8 mouse cellular contexts compared by ENCODE assay signal in genomic region chr4:41136811-41137210, GRCm38 (mm10). TPM values are rescaled to one million over a fixed set of nuclear protein-coding genes. Genes with fewer than 3 reads are reported as not detected.
A peak's percentile ranks its signal among the peaks of the same experiment; 100 is the strongest.
DNase-seq lines count a peak whose midpoint lies in the region; ATAC-seq and TF ChIP-seq lines count a peak whose summit lies in the region.

No protein-coding gene starts in this region.

- peak overlapping the region; percentile 94 for H3K4me3 ChIP-seq in kidney, embryonic 14.5 days (ENCODE audit: low read length)
- H3K4me3 ChIP-seq in bone marrow, adult 2 months (replicated peaks; ENCODE audit: control insufficient read depth, low read depth, low read length) = peak overlapping the region; percentile 76
- H3K4me3 ChIP-seq in hindbrain, embryonic 14.5 days (replicated peaks; ENCODE audit: low read length) = peak overlapping the region; percentile 86
- H3K4me3 ChIP-seq in midbrain, embryonic 15.5 days = peak overlapping the region; percentile 72

- peak overlapping the region; percentile 53 for H3K4me2 ChIP-seq in kidney, embryonic 14.5 days (replicated peaks; ENCODE audit: low read depth, low read length)
- H3K4me2 ChIP-seq in hindbrain, embryonic 14.5 days (replicated peaks) = peak overlapping the region; percentile 74
- H3K4me2 ChIP-seq in midbrain, embryonic 15.5 days = peak overlapping the region; percentile 82

- peak overlapping the region; percentile 99 for H3K9ac ChIP-seq in kidney, embryonic 14.5 days (ENCODE audit: low read depth, low read length)
- peak overlapping the region; percentile 96 for H3K9ac ChIP-seq in hindbrain, embryonic 14.5 days
- peak overlapping the region; percentile 88 for H3K9ac ChIP-seq in midbrain, embryonic 15.5 days

- peak overlapping the region; percentile 99; the same call in 1 of the 2 replicates for H3K27ac ChIP-seq in kidney, embryonic 14.5 days (ENCODE audit: low read depth, low read length)
- H3K27ac ChIP-seq in bone marrow, adult 2 months (ENCODE audit: control insufficient read depth, insufficient read depth, low read depth, low read length, poor library complexity) = peak overlapping the region; percentile 94
- H3K27ac ChIP-seq in hindbrain, embryonic 14.5 days = peak overlapping the region; percentile 98
- H3K27ac ChIP-seq in midbrain, embryonic 15.5 days = peak overlapping the region; percentile 97

- WGBS in kidney, embryonic 14.5 days = 0% methylated on average over 8 of the region's 8 CpGs
- WGBS in bone marrow, adult 2 months = 1% methylated on average over 8 of the region's 8 CpGs
- 0% methylated on average over 8 of the region's 8 CpGs for WGBS in hindbrain, embryonic 14.5 days
- under 1% methylated on average over 8 of the region's 8 CpGs for WGBS in midbrain, embryonic 15.5 days

- no peaks in the 10 kb centered on the region for H3K9me3 ChIP-seq in kidney, embryonic 14.5 days (ENCODE audit: control insufficient read depth, low read length)
- no peaks in the 10 kb centered on the region for H3K9me3 ChIP-seq in hindbrain, embryonic 14.5 days (ENCODE audit: control insufficient read depth, low read length)
- H3K9me3 ChIP-seq in midbrain, embryonic 15.5 days = no peaks in the 10 kb centered on the region

- no peak for TF ChIP-seq CTCF in bone marrow, adult 2 months (IDR thresholded peaks at IDR 0.05; ENCODE audit: control insufficient read depth, insufficient read depth, low read length)

- H3K4me1 ChIP-seq in kidney, embryonic 14.5 days (ENCODE audit: control insufficient read depth, insufficient read depth, low read length) = peaks cover 17% of the 10 kb centered on the region
- H3K4me1 ChIP-seq in bone marrow, adult 2 months (ENCODE audit: control insufficient read depth, insufficient read depth, low read length) = peaks cover 1% of the 10 kb centered on the region; the same call in 1 of the 2 replicates
- H3K4me1 ChIP-seq in hindbrain, embryonic 14.5 days (replicated peaks; ENCODE audit: control insufficient read depth, insufficient read depth, low read length) = peaks cover 19% of the 10 kb centered on the region; the same call in 1 of the 2 replicates
- H3K4me1 ChIP-seq in midbrain, embryonic 15.5 days = peaks cover 26% of the 10 kb centered on the region

- peaks cover 17% of the 10 kb centered on the region; the same call in 1 of the 2 replicates for H3K36me3 ChIP-seq in kidney, embryonic 14.5 days (ENCODE audit: control insufficient read depth, insufficient read depth, low read length)
- H3K36me3 ChIP-seq in hindbrain, embryonic 14.5 days (replicated peaks; ENCODE audit: control insufficient read depth, insufficient read depth) = peaks cover 18% of the 10 kb centered on the region; the same call in 1 of the 2 replicates
- H3K36me3 ChIP-seq in midbrain, embryonic 15.5 days (replicated peaks) = no peaks in the 10 kb centered on the region

- no peak for DNase-seq in kidney, postnatal 4 days
- no peak for DNase-seq in hindbrain, embryonic 14.5 days (ENCODE audit: low spot score)
- DNase-seq in ovary, adult 18-20 months (ENCODE audit: low spot score) = no peak
- no peak for DNase-seq in adrenal gland, adult 8-10 months
- DNase-seq in cerebellum, adult 11-12 months = no peak

- H3K27me3 ChIP-seq in kidney, embryonic 14.5 days (ENCODE audit: control insufficient read depth, insufficient read depth, low read length) = no peaks in the 10 kb centered on the region
- H3K27me3 ChIP-seq in hindbrain, embryonic 14.5 days (ENCODE audit: control insufficient read depth, insufficient read depth, low read length) = no peaks in the 10 kb centered on the region
- no peaks in the 10 kb centered on the region for H3K27me3 ChIP-seq in midbrain, embryonic 15.5 days (replicated peaks)

- no peak for TF ChIP-seq POLR2A in bone marrow, adult 2 months (IDR thresholded peaks at IDR 0.05; ENCODE audit: borderline replicate concordance, control insufficient read depth, low read depth, low read length)

- no peak for ATAC-seq in kidney, embryonic 14.5 days (ENCODE audit: low FRiP score, low TSS enrichment)
- no peak for ATAC-seq in hindbrain, embryonic 14.5 days (ENCODE audit: low FRiP score)
- ATAC-seq in midbrain, embryonic 15.5 days (replicated peaks) = no peak

RNA-seq across cellular contexts. Expression of gene Ube2r2, which starts 1.3 kb away (rescaled TPM):
- polyA plus RNA-seq in kidney, embryonic 14.5 days (2014; fragmentation: Nextera tagmentation; extraction: Ambion mirVana) = 97.6 and 103 TPM in 2 replicates
- polyA plus RNA-seq in bone marrow, adult 2 months (2011; ENCODE audit: insufficient read depth, insufficient read length, low replicate concordance, missing spikeins) = 41.2 and 44.4 TPM in 2 replicates
- polyA plus RNA-seq in hindbrain, embryonic 14.5 days (2014; fragmentation: Nextera tagmentation; extraction: Ambion mirVana) = 68.5 and 68.7 TPM in 2 replicates
- 58.0 and 60.2 TPM in 2 replicates for polyA plus RNA-seq in midbrain, embryonic 15.5 days (2015; fragmentation: Nextera tagmentation; extraction: Ambion mirVana)
- total RNA-seq in adrenal gland, adult 8-10 months (2022) = 100 to 1,000 TPM in 3 of 4 experiments, 10 to 100 TPM in 1; 94.5 to 119 (median 105) TPM

RNA-seq across cellular contexts. Expression of gene Nol6, which starts 12.6 kb away (rescaled TPM):
- polyA plus RNA-seq in kidney, embryonic 14.5 days (2014; fragmentation: Nextera tagmentation; extraction: Ambion mirVana) = 18.0 and 32.9 TPM in 2 replicates
- polyA plus RNA-seq in bone marrow, adult 2 months (2011; ENCODE audit: insufficient read depth, insufficient read length, low replicate concordance, missing spikeins) = 7.5 and 10.0 TPM in 2 replicates
- polyA plus RNA-seq in hindbrain, embryonic 14.5 days (2014; fragmentation: Nextera tagmentation; extraction: Ambion mirVana) = 38.4 and 41.5 TPM in 2 replicates
- polyA plus RNA-seq in midbrain, embryonic 15.5 days (2015; fragmentation: Nextera tagmentation; extraction: Ambion mirVana) = 40.9 and 41.1 TPM in 2 replicates
- 10 to 100 TPM; 61.8 to 79.3 (median 70.7) TPM for total RNA-seq in adrenal gland, adult 8-10 months (2022)

RNA-seq across cellular contexts. Expression of gene Aqp3, which starts 38.8 kb away (rescaled TPM):
- polyA plus RNA-seq in kidney, embryonic 14.5 days (2014; fragmentation: Nextera tagmentation; extraction: Ambion mirVana) = 12.8 and 13.3 TPM in 2 replicates
- 0.92 and 12.0 TPM in 2 replicates for polyA plus RNA-seq in bone marrow, adult 2 months (2011; ENCODE audit: insufficient read depth, insufficient read length, low replicate concordance, missing spikeins)
- 0.17 TPM in 1 of 2 replicates, not detected in the other for polyA plus RNA-seq in hindbrain, embryonic 14.5 days (2014; fragmentation: Nextera tagmentation; extraction: Ambion mirVana)
- polyA plus RNA-seq in midbrain, embryonic 15.5 days (2015; fragmentation: Nextera tagmentation; extraction: Ambion mirVana) = 0.15 and 0.58 TPM in 2 replicates
- total RNA-seq in adrenal gland, adult 8-10 months (2022) = under 1 TPM in 2 of 4 experiments, not detected in 2; 0.16 to 0.31 TPM
